Mouse (Mus musculus) thymus, adult 18-20 months (tissue): ENCODE measurements around the gene Aqp7.
"Not testable (repeated sequence)": the region's sequence is repeated elsewhere in the genome, so short reads cannot be mapped to it uniquely, and the experiment has no call there.

Experiments
- DNase-seq, 2 experiments: peaks; one replicate each; pipeline ENCODE4 v3.0.0; 2022; ENCODE audit warnings: mixed read lengths in 2 of 2

Aqp7 gene

DNA sequence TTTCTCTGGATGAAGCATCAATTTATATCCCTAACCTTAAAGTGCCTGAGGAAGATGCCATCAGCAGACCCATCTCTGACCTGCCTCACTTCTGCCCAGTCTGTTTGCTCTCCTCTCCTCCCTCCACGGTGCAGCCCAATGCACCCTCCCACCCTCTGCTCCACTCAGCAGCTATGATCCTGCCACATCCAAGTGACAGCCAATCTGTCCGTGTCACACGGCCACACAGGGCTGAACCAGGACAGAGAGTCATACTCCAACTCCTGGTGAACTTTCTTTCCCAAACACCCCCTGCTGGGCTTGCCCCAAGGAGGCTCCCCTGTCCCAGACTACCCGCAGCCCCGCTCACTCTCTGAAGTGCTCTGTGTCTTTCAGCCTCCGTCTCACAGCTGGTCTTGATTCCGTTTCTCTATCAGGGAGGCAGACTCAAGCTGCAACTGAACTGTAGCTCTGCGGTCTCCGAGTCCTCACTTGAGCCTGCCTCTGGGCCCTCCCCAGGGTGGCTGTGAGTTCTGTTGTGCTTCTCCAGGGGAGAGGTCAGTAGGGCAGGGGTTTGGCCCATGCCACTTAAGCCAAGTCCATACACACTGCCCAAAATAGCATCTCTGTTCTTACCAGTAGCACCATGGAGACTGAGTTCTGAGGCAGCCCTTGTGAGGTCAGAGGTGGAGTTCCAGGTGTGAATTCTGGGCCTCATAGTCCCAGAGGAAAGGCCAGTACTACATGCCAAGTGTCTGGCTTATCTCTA lies at the start of gene Aqp7:
Aqp7 (minus strand) TSS at position 616 of the 748 bp plus-strand sequence.
- no peak for DNase-seq

DNA sequence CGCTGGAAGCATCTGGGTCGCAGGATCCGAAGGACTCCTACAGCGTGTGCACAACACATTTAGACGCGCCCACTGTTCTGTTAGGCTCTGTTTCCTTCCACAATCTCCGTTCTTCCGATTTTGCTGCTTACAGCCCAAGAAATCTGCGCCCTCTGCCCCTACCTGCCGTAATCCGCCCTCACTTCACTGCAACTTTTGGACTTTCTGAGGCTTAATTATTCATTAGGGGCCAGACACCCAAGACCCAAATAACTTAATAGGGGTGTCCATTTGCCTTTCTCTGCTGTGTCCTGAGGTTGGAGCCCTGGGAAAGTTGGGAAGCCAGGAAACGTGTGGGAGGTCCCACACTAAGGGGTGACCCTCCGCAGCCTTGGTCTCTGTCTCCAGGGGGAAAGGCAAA lies 49.4 kb upstream of the Aqp7 start:
- no peak for DNase-seq

DNA sequence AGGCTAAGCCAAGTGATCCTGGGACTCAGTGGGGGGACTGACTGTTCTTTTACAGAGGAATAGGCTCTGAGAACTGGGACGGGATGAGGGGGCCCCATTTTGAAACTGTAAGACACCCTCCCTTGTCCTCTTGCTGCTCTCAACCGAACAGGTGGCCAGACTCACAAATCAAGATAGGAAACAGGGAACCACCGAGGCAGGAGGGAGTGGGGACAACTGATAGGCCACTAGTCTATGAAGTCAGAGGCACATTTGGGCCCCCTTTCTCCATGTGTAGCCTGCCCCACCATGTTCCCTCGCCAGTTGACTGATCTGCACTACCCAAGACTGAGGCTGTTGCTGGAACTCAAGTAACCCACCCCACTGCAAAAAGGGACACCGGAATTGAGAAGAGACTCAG lies 48.9 kb upstream of the Aqp7 start:
- DNase-seq = no peak

DNA sequence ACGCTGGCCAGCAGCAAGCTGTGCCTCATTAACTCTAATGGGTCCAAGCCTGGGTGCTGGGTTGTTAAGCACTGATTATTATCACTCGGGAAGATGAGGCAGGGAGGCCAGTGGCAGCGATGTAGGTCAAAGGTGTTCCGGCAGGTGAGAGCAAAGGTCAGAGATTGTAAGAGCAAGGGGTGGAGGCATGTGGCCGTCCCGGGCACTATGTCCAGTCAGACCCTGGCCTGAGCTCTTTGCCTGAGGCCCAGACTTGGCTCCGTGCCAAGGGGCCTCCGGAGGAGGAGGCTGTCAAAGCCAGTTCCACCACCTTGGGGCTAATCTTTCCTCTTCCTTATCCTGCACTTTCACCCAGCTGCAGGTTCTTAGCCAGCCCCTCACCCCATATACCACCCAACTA lies 48.2 kb upstream of the Aqp7 start:
- DNase-seq = no peak

DNA sequence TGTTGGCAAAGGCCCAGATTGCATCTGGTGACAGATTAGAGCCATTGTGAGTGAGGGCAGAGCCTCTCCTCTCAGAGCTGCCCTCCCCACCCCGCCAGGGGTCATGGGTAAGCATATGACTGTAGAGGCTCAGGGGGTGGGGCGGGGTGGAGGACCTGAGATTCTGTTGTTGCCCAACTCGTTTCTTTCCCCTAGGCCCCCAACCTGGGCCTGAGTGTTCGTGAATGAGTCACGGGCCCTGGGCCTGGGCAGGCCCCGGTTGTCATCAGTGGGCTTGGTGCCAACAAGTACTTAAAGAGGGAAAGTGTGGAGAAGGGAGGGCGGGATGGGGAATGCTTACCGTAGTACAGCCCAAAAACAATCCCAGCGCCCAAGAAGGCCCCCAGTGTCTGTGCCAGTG lies 46.4 kb upstream of the Aqp7 start:
- no peak for DNase-seq

DNA sequence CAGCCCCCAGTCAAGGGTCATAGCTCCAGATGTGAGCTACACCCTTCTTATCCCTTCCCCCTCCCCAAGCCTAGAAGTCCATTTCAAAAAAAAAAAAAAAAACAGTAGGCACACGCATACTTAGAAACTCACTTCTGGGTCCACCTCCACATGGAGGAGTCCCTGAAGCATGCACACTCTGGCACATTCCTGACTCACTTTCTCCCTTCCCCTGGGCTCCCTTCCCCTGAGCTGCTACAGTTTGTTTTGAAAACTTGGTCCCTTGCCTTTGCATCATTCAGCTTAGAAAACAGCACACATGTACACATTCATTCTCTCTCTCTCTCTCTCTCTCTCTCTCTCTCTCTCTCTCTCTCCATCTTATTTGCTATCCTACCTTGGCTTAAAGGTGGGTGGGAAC lies 45.0 kb upstream of the Aqp7 start:
- no peak for DNase-seq

DNA sequence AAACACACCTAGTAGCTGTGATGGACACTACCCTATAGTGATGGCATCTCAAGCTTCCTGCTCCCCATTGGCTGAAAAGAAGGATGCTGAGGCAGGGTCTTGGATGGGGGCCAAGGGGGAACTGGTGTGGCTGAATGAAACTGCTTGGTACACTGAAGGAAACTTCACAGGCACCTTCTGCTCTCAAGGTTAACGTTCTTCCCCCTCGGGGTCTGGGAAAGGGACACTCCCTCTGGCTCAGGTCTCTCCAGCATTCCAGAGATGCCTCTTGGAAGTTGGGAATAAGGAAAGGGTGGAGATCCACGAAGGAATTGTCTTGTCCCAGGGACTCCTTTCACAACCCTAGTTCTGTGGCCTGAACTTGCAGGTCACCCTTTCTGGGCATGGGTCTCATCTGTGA lies 43.5 kb upstream of the Aqp7 start:
- DNase-seq = no peak

DNA sequence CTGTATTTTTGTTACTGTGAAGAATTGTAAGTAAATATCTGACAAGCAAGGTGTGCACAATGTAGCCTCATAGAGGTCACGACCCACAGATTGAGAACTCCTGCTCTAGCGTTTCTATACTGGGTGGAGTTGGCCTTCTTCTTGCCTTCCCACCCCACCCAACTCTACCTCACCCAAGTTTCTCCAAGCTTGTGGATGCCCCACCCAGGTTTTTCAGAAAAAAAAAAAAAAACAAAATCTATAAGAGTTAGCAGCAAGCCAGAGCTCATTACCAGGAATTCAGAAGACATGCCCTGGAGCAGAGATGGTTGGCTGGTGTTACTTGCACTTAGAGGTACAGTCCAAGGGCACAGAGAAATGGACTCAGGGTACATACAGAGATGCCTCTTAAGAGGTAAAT lies 41.8 kb upstream of the Aqp7 start:
- DNase-seq = no peak

DNA sequence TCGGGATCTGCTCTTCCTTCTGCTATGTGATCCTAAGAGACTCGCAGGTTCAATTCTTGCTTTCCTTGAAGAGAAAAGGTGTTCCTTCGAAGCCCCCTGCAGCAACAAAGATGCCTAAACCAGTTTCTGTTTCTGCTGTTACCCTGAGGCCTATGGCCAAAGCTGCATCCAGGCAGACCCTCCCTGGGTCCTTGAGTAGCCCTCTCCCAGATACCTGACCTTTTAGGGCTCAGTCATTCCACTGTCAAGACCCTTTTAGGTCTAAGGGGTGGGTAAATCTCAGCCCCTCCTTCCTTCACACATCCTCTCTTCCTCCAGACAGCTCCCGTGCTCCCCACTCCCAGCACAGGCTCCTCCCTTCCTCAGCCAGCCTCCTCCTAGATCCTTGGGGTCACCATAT lies 41.2 kb upstream of the Aqp7 start:
- DNase-seq = no peak

DNA sequence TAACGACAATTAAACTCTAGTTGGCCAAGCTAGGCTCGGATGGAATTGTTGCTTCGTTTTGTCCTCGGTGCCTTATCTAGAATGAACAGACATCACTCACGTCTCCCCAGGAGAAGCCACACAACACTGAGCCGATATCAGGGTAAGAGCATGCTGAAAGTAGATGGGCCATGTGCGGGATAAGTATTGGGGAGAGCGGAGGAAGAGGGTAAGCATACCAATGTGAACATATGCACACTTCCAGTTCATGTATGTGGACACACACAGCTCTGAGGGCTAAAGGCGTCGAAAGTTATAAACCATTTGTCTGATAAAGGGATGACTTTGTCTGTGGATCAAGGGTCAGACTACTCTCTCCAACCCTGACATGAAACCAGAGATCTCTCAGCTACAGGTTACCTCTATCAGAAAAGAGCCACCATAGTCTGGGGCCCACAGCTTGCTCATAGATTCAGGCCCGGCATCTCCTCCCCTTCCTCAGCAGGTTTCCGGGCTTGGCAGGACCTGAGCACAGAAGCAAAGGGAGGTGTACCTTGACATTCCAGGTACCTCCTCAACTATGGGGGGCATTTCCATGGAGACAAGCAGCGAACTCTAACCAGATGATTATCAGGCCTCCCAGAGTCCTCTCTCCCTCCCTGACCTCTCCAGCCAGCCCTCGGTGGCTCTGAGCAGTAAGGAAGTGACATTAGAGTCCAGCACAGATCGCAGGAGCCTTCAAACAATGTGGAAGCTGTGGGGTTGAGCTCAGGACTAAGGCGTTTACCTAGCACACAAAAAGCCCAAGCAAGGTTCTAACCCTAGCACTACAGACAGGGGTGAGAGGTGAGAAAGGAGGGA lies 39.7 kb upstream of the Aqp7 start:
- DNase-seq = no peak

DNA sequence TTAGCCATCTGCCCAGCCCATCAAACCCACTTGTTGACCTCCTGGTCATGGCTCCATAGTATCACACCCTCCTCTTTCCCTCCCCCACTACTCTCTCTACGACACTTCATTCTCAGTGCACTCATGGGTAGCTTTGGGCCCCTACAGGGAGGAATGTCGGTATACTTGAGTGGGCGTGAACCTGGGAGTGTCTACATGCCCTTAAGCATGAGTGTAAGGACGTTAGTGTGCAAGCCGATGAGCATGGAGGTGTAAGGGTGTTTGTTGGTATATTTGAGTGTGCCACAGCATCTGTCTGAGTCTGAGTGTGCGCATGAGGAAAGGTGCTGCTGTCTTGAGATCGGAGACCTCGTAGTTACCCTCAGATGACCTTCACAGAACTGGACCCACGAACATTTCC lies 39.0 kb upstream of the Aqp7 start:
- DNase-seq = no peak

DNA sequence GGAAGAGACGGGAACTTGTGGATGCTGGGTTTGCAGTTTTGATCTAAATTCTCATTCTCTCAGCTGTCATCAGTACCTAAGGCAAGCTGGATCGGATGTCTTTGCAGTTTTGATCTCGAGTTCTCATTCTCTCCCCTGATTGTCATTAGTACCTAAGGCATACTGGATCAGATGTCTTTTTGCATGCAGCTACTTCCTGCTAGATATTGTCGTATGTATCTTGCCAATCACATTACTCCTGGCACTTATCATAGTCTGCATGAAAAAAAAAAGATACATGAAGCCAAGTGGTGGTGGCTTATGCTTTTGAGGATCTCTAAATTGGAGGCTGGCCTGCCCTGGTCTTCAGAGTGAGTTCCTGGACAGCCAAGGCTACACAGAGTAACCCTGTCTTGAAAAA lies 36.9 kb upstream of the Aqp7 start:
- DNase-seq = no peak

DNA sequence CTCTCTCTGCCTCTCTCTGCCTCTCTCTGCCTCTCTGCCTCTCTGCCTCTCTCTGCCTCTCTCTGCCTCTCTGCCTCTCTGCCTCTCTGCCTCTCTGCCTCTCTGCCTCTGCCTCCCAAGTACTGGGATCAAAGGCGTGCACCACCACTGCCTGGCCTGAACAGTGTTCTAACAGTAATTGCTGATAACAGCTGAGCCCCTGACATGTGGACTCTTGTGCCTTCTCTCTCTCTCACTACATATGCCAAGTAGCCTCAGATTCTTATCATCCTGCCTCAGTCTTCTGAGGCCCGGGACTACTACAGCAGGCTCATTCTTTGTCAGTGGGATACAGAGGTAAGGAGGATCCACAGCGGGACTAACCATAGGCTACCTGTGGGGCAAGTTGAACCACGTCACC lies 34.9 kb upstream of the Aqp7 start:
- not testable (repeated sequence) for DNase-seq

DNA sequence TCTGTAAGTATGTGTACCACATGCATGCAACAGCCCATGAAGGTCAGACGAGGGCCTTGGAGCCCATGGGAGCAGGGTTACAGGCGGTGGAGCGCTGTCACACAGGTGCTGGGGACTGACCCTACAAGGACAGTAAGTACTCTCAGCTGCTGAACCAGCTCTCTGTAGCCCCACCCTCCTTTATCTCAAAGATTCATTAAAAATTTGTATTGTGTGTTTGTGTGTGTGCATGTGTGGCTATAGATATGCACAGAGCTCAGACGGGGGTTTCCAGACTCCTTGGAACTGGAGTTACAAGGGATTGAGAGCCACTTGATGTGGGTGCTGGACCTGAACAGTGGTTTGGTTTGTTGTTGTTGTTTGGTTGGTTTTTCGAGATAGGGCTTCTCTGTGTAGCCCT lies 33.8 kb upstream of the Aqp7 start:
- DNase-seq = no peak

DNA sequence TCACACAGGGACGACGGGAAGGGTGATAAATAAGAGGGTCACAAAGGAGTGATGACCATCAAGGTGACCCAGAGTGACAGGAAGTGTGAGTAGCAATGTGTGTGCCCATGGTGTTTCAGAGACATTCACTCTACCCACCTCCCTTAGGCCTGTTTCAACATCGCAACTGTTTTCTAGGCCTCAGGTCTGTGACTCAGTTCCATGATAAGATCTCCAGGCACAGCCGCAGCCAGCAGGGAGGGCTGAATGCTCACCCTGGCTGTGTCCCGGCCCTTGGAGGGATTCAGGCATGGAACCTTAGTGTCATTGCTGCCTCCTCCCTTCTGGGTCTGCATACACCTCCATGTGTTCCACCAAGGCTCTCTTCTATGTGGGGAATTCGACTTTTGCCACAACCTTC lies 30.8 kb upstream of the Aqp7 start:
- DNase-seq = no peak

DNA sequence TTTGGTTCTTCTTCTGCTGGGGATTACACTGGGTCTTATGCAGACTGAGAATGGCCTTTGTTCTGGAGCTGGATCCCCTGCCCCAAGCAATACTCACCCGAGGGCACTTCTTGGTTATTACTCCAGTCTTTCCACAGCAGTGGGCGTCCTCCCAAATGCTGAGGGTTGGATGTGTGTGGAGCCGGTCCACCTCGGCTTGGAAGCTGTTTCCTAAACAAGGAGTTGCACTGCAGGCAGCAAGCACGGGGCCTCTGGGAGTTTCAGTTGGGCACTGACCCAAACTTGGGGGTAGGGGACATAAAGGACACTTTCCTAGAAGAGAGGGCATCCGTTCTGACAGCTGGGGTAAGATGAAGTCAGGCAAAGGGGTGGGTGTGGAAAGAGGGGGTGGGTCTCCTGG lies 26.5 kb upstream of the Aqp7 start:
- DNase-seq = no peak

DNA sequence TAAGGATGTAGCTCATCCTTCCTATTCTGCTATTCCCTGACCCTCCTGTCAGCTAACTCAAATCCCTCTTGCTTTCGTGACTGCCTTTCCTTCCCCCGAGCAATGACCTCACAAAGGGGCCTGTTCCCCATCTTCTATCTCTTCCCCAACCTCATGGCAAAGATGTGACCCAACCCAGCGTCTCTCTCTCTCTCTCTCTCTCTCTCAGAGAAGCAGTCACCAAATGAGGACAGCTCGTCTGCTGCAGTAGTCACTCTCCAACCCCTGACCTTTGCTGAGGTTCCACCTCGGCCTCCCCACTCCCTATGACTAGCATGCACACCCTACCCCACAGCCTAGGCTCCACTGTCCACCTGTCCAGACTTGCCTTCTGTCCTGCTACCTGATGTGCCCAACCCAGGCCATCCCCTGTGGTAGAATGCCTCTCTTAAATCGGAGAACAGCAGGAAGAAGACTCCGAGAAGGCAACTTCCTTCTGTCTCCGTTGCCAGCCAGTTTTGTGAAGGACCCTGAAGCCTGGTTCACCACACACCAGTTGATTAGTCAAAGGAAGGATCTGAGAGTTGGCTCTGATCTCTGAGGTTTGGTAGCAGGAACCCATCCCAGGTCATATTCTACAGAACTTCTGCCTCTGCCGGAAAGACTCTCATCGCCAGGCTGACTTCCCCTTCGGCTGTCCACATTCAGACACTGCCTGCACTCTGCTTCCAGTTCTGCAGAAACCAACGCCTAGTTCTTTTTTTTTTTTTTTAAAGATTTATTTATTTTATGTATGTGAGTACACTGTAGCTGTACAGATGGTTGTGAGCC lies 25.3 kb upstream of the Aqp7 start:
- DNase-seq = no peak

DNA sequence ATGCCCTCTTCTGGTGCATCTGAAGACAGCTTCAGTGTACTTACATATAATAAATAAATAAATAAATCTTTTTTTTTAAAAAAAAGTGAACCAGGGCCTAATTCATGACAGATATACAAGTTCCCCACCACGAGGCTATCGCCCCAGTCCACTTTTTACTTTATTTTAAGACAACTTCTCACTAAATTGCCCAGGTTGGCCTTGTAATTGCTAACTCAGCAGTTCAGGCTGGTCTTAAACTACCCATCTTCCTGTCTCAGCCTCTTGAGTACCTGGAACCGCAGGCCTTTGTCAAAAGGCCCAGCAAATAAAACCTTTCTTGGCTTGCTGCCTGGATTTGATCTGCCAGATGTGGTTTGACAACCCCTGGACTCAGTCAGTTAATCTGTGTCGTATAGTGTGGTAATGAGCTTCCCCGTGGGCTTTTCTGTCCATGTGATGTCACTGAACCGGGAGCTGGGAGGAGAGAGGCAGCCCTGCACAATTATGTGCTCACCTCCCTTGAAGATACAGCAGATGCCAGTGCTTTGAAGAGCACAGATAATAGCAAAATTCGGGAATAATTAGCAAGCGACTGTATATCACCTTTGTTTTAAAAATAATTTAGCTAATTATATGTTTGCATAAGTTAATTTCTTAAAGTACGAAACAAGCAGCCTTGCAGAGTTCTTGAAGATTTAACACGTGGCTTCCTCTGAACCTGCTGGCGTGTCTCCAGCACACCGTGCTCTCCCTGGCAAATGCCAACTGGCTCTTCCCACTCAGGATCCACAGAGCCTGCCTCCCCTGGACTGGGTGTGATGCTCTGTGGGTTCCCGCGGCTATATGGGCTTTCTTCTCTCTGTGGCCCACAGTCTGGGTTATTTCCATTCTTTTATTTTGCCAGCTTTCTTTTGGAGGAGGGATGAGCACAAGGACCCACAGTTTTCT lies 23.8 kb upstream of the Aqp7 start:
- no peak for DNase-seq

DNA sequence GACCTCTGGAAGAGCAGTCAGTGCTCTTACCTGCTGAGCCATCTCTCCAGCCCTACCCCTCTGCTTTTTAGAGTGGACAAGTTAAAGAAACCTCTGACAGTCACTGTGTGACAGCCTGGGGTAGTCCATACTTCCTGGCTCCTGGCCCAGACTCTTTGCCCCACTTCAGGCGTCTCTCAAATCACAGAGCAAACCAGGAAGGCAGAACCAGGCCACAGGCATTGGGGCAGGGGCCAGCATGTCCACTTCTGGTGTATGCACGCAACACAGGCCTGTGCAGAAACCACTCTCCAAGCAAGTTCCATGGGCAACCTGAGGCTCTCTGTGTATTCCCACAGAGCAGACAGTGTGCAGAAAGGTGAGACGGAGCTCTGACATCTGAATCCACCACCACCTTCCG lies 17.3 kb upstream of the Aqp7 start:
- no peak for DNase-seq

DNA sequence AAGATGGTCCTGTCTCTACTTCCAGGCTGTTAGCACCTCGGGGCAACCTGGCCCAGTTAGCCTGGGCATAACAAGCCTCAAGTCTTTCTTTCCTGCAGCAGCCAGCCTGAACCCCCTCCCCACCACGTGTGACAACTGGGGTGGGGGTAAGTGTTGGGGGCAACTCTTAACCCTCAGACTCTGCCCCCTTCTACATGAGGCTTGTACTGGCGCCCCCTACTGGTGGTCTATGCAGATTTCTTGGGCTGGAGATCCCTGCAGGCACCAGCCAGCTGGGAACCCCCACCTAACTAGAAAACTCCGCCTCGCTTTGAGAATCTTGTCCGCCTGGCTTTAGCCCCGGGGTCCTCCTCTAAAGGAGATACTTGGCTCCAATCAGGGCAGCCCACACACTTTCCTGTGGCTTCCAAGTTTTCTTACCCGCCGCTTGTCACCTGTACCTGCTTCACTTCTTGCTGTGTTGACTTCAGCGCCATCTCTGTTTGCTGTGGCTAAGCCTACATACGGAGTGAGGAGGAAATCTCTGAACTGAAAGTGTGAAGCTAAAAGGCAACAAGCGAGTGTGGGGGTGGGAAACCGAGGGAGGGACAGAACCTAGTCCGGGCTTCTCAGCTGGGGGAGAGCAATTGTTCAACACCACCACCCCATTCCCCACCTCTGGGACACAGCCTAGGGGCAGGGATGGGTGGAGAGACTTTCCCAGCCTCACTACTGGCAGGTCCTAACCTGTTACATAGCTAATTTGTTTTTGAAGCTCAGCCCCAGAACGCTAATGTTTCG lies 16.1 kb upstream of the Aqp7 start:
- no peak for DNase-seq

DNA sequence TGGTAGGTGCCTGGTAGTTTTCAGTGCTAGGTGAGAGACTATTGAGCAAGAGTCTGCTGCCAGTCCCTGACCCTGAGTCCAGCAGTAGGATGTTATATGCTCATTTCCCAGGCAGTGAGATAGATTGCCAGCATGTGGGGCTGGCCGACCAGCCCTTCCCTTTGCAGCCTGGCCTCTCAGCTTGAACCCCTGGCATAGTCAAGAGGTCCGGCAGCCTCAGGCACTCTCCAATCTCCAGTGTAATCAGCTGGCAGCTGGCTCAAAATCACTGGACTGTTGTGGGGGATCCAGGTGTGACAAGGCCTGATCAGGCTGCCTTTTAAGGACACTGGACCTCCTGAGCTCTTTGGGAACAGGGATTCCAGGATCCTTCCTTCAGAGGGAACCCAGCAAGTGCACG lies 15.4 kb upstream of the Aqp7 start:
- no peak for DNase-seq

DNA sequence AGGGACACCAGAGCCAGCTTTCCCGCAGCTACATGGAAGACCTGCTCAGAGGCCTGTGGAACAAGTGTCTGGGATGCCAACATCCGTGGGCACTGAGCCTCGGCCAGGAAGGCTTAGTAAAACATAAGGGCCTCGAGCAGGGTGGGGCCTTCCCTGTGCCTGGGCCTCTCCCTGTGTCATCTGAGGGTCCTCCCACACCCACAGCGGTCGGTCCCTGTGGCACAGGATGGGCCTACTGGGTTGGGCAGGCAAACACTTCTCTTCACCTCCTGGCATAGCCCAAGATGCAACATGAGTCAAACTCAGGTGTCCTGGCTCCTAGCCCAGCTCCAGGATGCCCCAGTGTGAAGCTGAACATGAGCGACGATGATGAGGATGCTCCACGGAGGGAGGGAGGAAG lies 9.4 kb upstream of the Aqp7 start:
- no peak for DNase-seq
